Mouse (Mus musculus): Measurements from ENCODE around the gene Nrxn3. TPM values are rescaled to one million over a fixed set of nuclear protein-coding genes. Genes with fewer than 3 reads are reported as not detected.

Gene Nrxn3
- polyA plus RNA-seq, 1 experiment from 2014 or later: 16.9 TPM

GRCm38 (mm10) chr12:89702931-89703330 lies 980.3 kb downstream of the Nrxn3 start:
- H3K4me2 ChIP-seq: no peak overlapping the region
- H3K27me3 ChIP-seq (ENCODE audit: control insufficient read depth, insufficient read depth, low read length): no peaks in the 10 kb centered on the region
- WGBS: 90% methylated on average over 1 of the region's 1 CpGs

GRCm38 (mm10) chr12:89707913-89708312 lies 985.2 kb downstream of the Nrxn3 start:
- 81% methylated on average over 4 of the region's 4 CpGs for WGBS
- Histone ChIP-seq H3K4me1 (ENCODE audit: control insufficient read depth, insufficient read depth, low read length) (no peaks in the 10 kb centered on the region), H3K9ac (ENCODE audit: low read length) (no peak overlapping the region), H3K9me3 (ENCODE audit: control insufficient read depth, low read length) (no peaks in the 10 kb centered on the region), H3K27ac (ENCODE audit: low read depth, low read length) (no peak overlapping the region), H3K4me2 (no peak overlapping the region), H3K27me3 (ENCODE audit: control insufficient read depth, insufficient read depth, low read length) (no peaks in the 10 kb centered on the region), H3K4me3 (ENCODE audit: low read depth, low read length) (no peak overlapping the region), H3K36me3 (ENCODE audit: control insufficient read depth, insufficient read depth, low read length) (no peaks in the 10 kb centered on the region)
- ATAC-seq (ENCODE audit: low FRiP score): no peak
- DNase-seq (ENCODE audit: low spot score, missing footprints): no peak

More at GRCm38 (mm10) chr12:89702931-89703330, 980.3 kb downstream of the Nrxn3 start:
- ATAC-seq (ENCODE audit: low FRiP score) (no peak), DNase-seq (ENCODE audit: low spot score, missing footprints) (no peak)
- no peak overlapping the region for H3K4me3 ChIP-seq (ENCODE audit: low read depth, low read length)
- H3K36me3 ChIP-seq (ENCODE audit: control insufficient read depth, insufficient read depth, low read length): no peaks in the 10 kb centered on the region
- no peak overlapping the region for H3K9ac ChIP-seq (ENCODE audit: low read length)
- H3K4me1 ChIP-seq (ENCODE audit: control insufficient read depth, insufficient read depth, low read length): no peaks in the 10 kb centered on the region
- no peak overlapping the region for H3K27ac ChIP-seq (ENCODE audit: low read depth, low read length)
- no peaks in the 10 kb centered on the region for H3K9me3 ChIP-seq (ENCODE audit: control insufficient read depth, low read length)

- WGBS: 91% methylated on average over 5 of the region's 5 CpGs
- no peak for ATAC-seq (ENCODE audit: low FRiP score)
- Histone ChIP-seq H3K27ac (ENCODE audit: low read depth, low read length) (no peak overlapping the region), H3K9me3 (ENCODE audit: control insufficient read depth, low read length) (no peaks in the 10 kb centered on the region), H3K4me3 (ENCODE audit: low read depth, low read length) (no peak overlapping the region), H3K36me3 (ENCODE audit: control insufficient read depth, insufficient read depth, low read length) (no peaks in the 10 kb centered on the region), H3K27me3 (ENCODE audit: control insufficient read depth, insufficient read depth, low read length) (no peaks in the 10 kb centered on the region), H3K4me2 (no peak overlapping the region), H3K9ac (ENCODE audit: low read length) (no peak overlapping the region), H3K4me1 (ENCODE audit: control insufficient read depth, insufficient read depth, low read length) (no peaks in the 10 kb centered on the region)
- no peak for DNase-seq (ENCODE audit: low spot score, missing footprints)
Measured at GRCm38 (mm10) chr12:89710459-89710858, 987.8 kb downstream of the Nrxn3 start.

DNA sequence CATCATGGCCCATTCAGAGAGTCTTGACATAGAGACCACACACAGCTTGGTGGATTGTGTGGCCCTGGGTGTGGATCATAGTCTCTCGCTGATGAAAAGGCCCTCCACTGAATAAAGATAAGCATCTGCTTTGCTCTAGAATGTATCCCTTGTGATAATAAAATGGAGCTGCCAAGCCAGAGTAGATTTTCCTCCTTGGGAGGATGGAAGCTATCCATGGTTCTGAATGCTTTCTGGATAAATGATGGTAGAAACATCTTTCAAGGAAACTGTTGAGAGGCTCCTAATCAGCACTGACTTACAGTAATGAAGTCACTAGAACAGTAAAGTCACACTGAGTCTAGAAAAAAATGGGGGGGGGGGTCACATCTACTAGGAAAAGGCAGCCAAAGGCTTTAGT lies 989.1 kb downstream of the Nrxn3 start:
- DNase-seq (ENCODE audit: low spot score, missing footprints) (no peak), ATAC-seq (ENCODE audit: low FRiP score) (no peak)
- no peaks in the 10 kb centered on the region for H3K4me1 ChIP-seq (ENCODE audit: control insufficient read depth, insufficient read depth, low read length)
- no peak overlapping the region for H3K4me2 ChIP-seq
- no peak overlapping the region for H3K9ac ChIP-seq (ENCODE audit: low read length)
- H3K27me3 ChIP-seq (ENCODE audit: control insufficient read depth, insufficient read depth, low read length): no peaks in the 10 kb centered on the region
- no peaks in the 10 kb centered on the region for H3K36me3 ChIP-seq (ENCODE audit: control insufficient read depth, insufficient read depth, low read length)
- WGBS: 79% methylated on average over 1 of the region's 1 CpGs
- no peak overlapping the region for H3K27ac ChIP-seq (ENCODE audit: low read depth, low read length)
- no peak overlapping the region for H3K4me3 ChIP-seq (ENCODE audit: low read depth, low read length)
- no peaks in the 10 kb centered on the region for H3K9me3 ChIP-seq (ENCODE audit: control insufficient read depth, low read length)

DNA sequence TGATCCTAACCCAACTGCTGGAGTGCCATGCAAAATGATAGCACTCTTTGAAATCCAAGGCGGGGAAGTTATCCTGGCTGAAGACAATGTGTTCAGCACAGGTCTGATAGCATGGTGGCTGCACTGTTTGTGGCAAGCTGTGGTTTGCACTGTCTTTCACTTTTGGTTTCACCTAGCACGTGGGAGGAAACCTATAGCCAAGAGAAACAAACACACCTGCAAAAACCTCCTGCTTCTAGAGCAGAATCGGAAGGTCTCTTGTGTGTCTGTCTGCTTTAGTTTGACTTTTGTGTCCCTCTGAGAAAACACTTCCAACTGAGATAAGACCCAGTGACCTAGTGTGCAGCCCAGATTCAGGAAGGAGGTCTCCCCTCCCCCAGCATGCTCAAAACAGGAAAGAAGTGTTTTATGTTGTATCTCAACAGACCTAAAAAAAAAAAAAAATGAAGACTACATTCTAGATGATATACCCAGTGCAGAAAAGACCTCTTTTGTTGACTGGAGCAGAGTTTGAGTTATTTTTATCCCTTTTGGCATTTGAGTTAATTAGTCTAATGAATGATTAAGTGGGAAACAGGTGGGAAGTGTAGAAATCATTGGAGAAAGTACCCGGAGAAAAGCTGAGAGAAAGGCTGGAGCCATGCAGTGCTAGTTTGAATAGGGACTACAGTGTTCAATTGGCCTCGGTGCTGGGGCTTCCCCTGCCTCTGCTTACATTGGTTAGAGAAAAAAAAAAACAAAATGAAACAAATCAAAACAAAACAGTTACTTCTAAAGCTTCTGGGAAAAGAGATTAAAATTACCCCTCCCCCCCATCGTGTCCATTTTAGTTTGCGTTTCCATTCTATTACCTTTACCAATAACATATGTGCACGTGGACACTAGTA lies 996.8 kb downstream of the Nrxn3 start:
- Histone ChIP-seq H3K4me1 (ENCODE audit: control insufficient read depth, insufficient read depth, low read length) (no peaks in the 10 kb centered on the region), H3K4me3 (ENCODE audit: low read depth, low read length) (no peak overlapping the region), H3K36me3 (ENCODE audit: control insufficient read depth, insufficient read depth, low read length) (no peaks in the 10 kb centered on the region), H3K27ac (ENCODE audit: low read depth, low read length) (no peak overlapping the region), H3K4me2 (no peak overlapping the region), H3K9me3 (ENCODE audit: control insufficient read depth, low read length) (no peaks in the 10 kb centered on the region), H3K27me3 (ENCODE audit: control insufficient read depth, insufficient read depth, low read length) (no peaks in the 10 kb centered on the region), H3K9ac (ENCODE audit: low read length) (no peak overlapping the region)
- WGBS: 39% methylated on average over 8 of the region's 8 CpGs
- peak; percentile 70 for DNase-seq (ENCODE audit: low spot score, missing footprints)
- ATAC-seq (ENCODE audit: low FRiP score): no peak

DNA sequence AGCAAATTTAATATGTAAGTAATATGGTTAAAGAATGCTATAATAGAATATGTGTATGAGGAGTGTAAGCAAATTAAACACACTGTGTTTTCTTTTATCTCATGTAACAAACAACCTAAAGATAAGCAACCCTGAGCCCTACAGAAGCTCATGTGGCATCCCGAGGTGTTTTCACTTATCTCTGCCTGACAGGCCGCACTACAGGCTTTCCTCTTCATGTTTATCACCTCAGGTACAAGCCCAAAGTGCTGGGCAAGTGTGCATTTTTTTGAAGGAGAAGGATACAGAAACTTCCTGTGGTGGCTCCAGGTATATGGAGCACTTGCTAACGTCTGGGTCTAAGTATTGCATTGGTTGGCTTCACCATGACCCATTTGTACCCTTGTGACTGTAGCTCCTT lies 998.3 kb downstream of the Nrxn3 start:
- Histone ChIP-seq H3K36me3 (ENCODE audit: control insufficient read depth, insufficient read depth, low read length) (no peaks in the 10 kb centered on the region), H3K4me2 (no peak overlapping the region), H3K27me3 (ENCODE audit: control insufficient read depth, insufficient read depth, low read length) (no peaks in the 10 kb centered on the region), H3K4me3 (ENCODE audit: low read depth, low read length) (no peak overlapping the region), H3K9me3 (ENCODE audit: control insufficient read depth, low read length) (no peaks in the 10 kb centered on the region), H3K9ac (ENCODE audit: low read length) (no peak overlapping the region), H3K27ac (ENCODE audit: low read depth, low read length) (no peak overlapping the region), H3K4me1 (ENCODE audit: control insufficient read depth, insufficient read depth, low read length) (no peaks in the 10 kb centered on the region)
- WGBS: 80% methylated on average over 3 of the region's 3 CpGs
- DNase-seq (ENCODE audit: low spot score, missing footprints) (peak; percentile 12), ATAC-seq (ENCODE audit: low FRiP score) (no peak)

DNA sequence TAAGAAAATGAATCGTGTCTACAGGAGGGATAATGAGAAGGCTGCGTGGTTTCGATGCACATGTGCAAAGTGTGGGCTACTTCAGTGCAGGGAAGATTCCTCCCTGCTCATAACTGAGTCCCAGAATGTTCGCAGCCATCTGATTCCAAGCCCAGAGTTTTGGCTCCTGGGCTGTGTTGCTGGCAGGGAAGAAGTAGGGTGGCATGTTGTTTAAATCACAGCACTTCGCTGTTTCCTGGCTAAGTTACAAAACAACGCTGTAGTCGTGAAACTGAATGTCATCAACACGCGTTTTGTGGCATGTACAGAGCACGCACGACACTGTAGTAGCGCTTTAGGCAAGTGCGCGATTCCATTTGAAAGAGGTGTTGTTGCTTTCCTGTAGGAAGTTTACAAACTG lies 999.8 kb downstream of the Nrxn3 start:
- H3K4me2 ChIP-seq: no peak overlapping the region

GRCm38 (mm10) chr12:89724048-89724447 lies 1001.4 kb downstream of the Nrxn3 start:
- Histone ChIP-seq H3K9ac (ENCODE audit: low read length) (no peak overlapping the region), H3K9me3 (ENCODE audit: control insufficient read depth, low read length) (no peaks in the 10 kb centered on the region), H3K27ac (ENCODE audit: low read depth, low read length) (no peak overlapping the region), H3K4me3 (ENCODE audit: low read depth, low read length) (no peak overlapping the region), H3K36me3 (ENCODE audit: control insufficient read depth, insufficient read depth, low read length) (no peaks in the 10 kb centered on the region), H3K27me3 (ENCODE audit: control insufficient read depth, insufficient read depth, low read length) (no peaks in the 10 kb centered on the region), H3K4me2 (no peak overlapping the region), H3K4me1 (ENCODE audit: control insufficient read depth, insufficient read depth, low read length) (no peaks in the 10 kb centered on the region)
- 44% methylated on average over 3 of the region's 3 CpGs for WGBS
- DNase-seq (ENCODE audit: low spot score, missing footprints): no peak
- ATAC-seq (ENCODE audit: low FRiP score): no peak

More for the DNA sequence above, 999.8 kb downstream of the Nrxn3 start:
- no peak for ATAC-seq (ENCODE audit: low FRiP score)
- Histone ChIP-seq H3K4me1 (ENCODE audit: control insufficient read depth, insufficient read depth, low read length) (no peaks in the 10 kb centered on the region), H3K27ac (ENCODE audit: low read depth, low read length) (no peak overlapping the region), H3K27me3 (ENCODE audit: control insufficient read depth, insufficient read depth, low read length) (no peaks in the 10 kb centered on the region), H3K9ac (ENCODE audit: low read length) (no peak overlapping the region), H3K36me3 (ENCODE audit: control insufficient read depth, insufficient read depth, low read length) (no peaks in the 10 kb centered on the region), H3K4me3 (ENCODE audit: low read depth, low read length) (no peak overlapping the region), H3K9me3 (ENCODE audit: control insufficient read depth, low read length) (no peaks in the 10 kb centered on the region)
- no peak for DNase-seq (ENCODE audit: low spot score, missing footprints)
- WGBS: 93% methylated on average over 14 of the region's 14 CpGs

GRCm38 (mm10) chr12:89742326-89742725 lies 1019.6 kb downstream of the Nrxn3 start:
- 64% methylated on average over 1 of the region's 1 CpGs for WGBS
- no peak for DNase-seq (ENCODE audit: low spot score, missing footprints)

More at GRCm38 (mm10) chr12:89742326-89742725, 1019.6 kb downstream of the Nrxn3 start:
- no peak overlapping the region for H3K4me2 ChIP-seq
- ATAC-seq (ENCODE audit: low FRiP score): no peak
- H3K27me3 ChIP-seq (ENCODE audit: control insufficient read depth, insufficient read depth, low read length): no peaks in the 10 kb centered on the region
- no peaks in the 10 kb centered on the region for H3K4me1 ChIP-seq (ENCODE audit: control insufficient read depth, insufficient read depth, low read length)
- H3K4me3 ChIP-seq (ENCODE audit: low read depth, low read length): no peak overlapping the region
- no peaks in the 10 kb centered on the region for H3K36me3 ChIP-seq (ENCODE audit: control insufficient read depth, insufficient read depth, low read length)
- H3K9me3 ChIP-seq (ENCODE audit: control insufficient read depth, low read length): no peaks in the 10 kb centered on the region
- H3K27ac ChIP-seq (ENCODE audit: low read depth, low read length): no peak overlapping the region
- H3K9ac ChIP-seq (ENCODE audit: low read length): no peak overlapping the region

All from midbrain, embryonic 11.5 days (tissue).